Comparison of ENCODE assay signal across 9 mouse cellular contexts in genomic region chr16:33306633-33307070, GRCm38 (mm10). TPM values are rescaled to one million over a fixed set of nuclear protein-coding genes. Genes with fewer than 3 reads are reported as not detected.
DNase-seq lines count a peak whose midpoint lies in the region; ATAC-seq and TF ChIP-seq lines count a peak whose summit lies in the region.
"Had no signal": no experiment of that assay in that cellular context is flagged by ENCODE, and none has a peak within 500 bp of the region (broad histone marks: within the 10 kb centered on the region; RNA-seq: fewer than 3 reads in every experiment).

No protein-coding gene starts in this region.

- H3K4me3 ChIP-seq in E14TG2a.4 (replicated peaks; ENCODE audit: low read length) = no peak overlapping the region
- no peak overlapping the region for H3K4me3 ChIP-seq in layer of hippocampus, adult 2 months
- no peak overlapping the region for H3K4me3 ChIP-seq in lung, embryonic 15.5 days
- H3K4me3 ChIP-seq: hindbrain, embryonic 15.5 days had no signal

- peak; percentile 91 for TF ChIP-seq CTCF in E14TG2a.4 (conservative IDR thresholded peaks at IDR 0.05; ENCODE audit: low read length)
- peak; percentile 90 for TF ChIP-seq CTCF in brain, embryonic 14.5 days (IDR thresholded peaks at IDR 0.05; ENCODE audit: borderline replicate concordance, extremely low read depth, insufficient read depth, insufficient read length)
- TF ChIP-seq CTCF in layer of hippocampus, adult 2 months (conservative IDR thresholded peaks at IDR 0.05) = peak; percentile 99

- intact Hi-C loops in heart, postnatal 25 days (cut with DNase I) = loop anchor here (2.0 kb wide), 2 partner anchors 434 to 490 kb away; no protein-coding TSS in a partner anchor

- TF ChIP-seq POLR2A in brain, embryonic 14.5 days (IDR thresholded peaks at IDR 0.05; ENCODE audit: borderline replicate concordance, extremely low read depth, insufficient read depth, insufficient read length, poor library complexity, severe bottlenecking) = no peak

- H3K27me3 ChIP-seq in E14TG2a.4 (ENCODE audit: insufficient read depth, low read length) = no peaks in the 10 kb centered on the region
- H3K27me3 ChIP-seq in lung, embryonic 15.5 days = no peaks in the 10 kb centered on the region
- H3K27me3 ChIP-seq: hindbrain, embryonic 15.5 days had no signal

- peak overlapping the region; percentile 18; the same call in 1 of the 2 replicates for H3K4me2 ChIP-seq in lung, embryonic 15.5 days
- H3K4me2 ChIP-seq: hindbrain, embryonic 15.5 days had no signal

- 11% methylated on average over 4 of the region's 4 CpGs for WGBS in lung, embryonic 15.5 days

- H3K27ac ChIP-seq in layer of hippocampus, adult 2 months = no peak overlapping the region
- no peak overlapping the region for H3K27ac ChIP-seq in lung, embryonic 15.5 days
- H3K27ac ChIP-seq: hindbrain, embryonic 15.5 days had no signal

- peak; percentile 77 for ATAC-seq in erythroid progenitor cell, adult 5-6 weeks (replicated peaks; ENCODE audit: low FRiP score, poor library complexity, severe bottlenecking)
- peak; percentile 60; the same call in 1 of the 2 replicates for ATAC-seq in lung, embryonic 15.5 days (ENCODE audit: borderline replicate concordance, extremely low read depth, low FRiP score, low TSS enrichment)

- DNase-seq in brain, embryonic 14.5 days (ENCODE audit: low read depth) = peak; percentile 77
- DNase-seq in heart, postnatal 25 days (ENCODE audit: low spot score) = peak; percentile 13
- DNase-seq in layer of hippocampus, adult 2 months (ENCODE audit: low spot score in 2 of 2) = peak; percentile 53 to 80
- peak; percentile 50 for DNase-seq in retina, adult 2 months (ENCODE audit: low read depth, low spot score)
- peak; percentile 80 for DNase-seq in thymus, postnatal 25 days

- no peaks in the 10 kb centered on the region for H3K9me3 ChIP-seq in E14TG2a.4 (ENCODE audit: low read length)
- H3K9me3 ChIP-seq in lung, embryonic 15.5 days = no peaks in the 10 kb centered on the region
- H3K9me3 ChIP-seq: hindbrain, embryonic 15.5 days had no signal

- H3K36me3 ChIP-seq in E14TG2a.4 (ENCODE audit: insufficient read depth, low read length) = peaks cover 21% of the 10 kb centered on the region
- peaks cover 3% of the 10 kb centered on the region for H3K36me3 ChIP-seq in lung, embryonic 15.5 days

- peaks cover 39% of the 10 kb centered on the region for H3K4me1 ChIP-seq in E14TG2a.4 (replicated peaks; ENCODE audit: low read depth, low read length)
- H3K4me1 ChIP-seq in lung, embryonic 15.5 days = 0 out of 2 replicates have a peak, but pooled peaks cover 3% of the 10 kb centered on the region

- no peak overlapping the region for H3K9ac ChIP-seq in lung, embryonic 15.5 days
- H3K9ac ChIP-seq: hindbrain, embryonic 15.5 days had no signal

RNA-seq across cellular contexts. Expression of gene Snx4, which starts 55.4 kb away (rescaled TPM):
- 25.9 and 40.3 TPM in 2 replicates for polyA plus RNA-seq in brain, embryonic 14.5 days (2012; rRNA removed)
- 12.3 and 23.9 TPM in 2 replicates for total RNA-seq in erythroid progenitor cell, adult 5-6 weeks (2015; ENCODE audit: low replicate concordance)
- total RNA-seq in erythroid progenitor cell, adult 5-6 weeks (2017; ENCODE audit: low replicate concordance) = 7.0 and 14.0 TPM in 2 replicates
- total RNA-seq in heart, postnatal 25 days (2021) = 10 to 100 TPM; 24.0 to 25.6 TPM
- 10 to 100 TPM; 29.8 to 32.8 TPM for total RNA-seq in layer of hippocampus, adult 2 months (2021)
- polyA plus RNA-seq in lung, embryonic 15.5 days (2015; fragmentation: Nextera tagmentation; extraction: Ambion mirVana) = 114 and 117 TPM in 2 replicates

Comparison
In these comparisons a context has a peak if more than half of its experiments do, and no peak if none do; other contexts are left out.
1. DNase-seq: peak in every context shown above with its lines; median percentile 80 in thymus, postnatal 25 days; 77 in brain, embryonic 14.5 days; 66 in layer of hippocampus, adult 2 months; 50 in retina, adult 2 months; 13 in heart, postnatal 25 days.